Mouse (Mus musculus) ES-E14 (cell line): ENCODE measurements around the gene Bsn.

ENCODE experiments used
- CHD2 ChIP-seq: IDR thresholded peaks from 2 replicates; pipeline ENCODE4 v1.6.1; 2014; ENCODE audit warnings: mild to moderate bottlenecking, low read depth, low read length, inconsistent platforms
- HCFC1 ChIP-seq: IDR thresholded peaks from 2 replicates; pipeline ENCODE4 v1.6.1; 2012; ENCODE audit warnings: low read length, inconsistent platforms, borderline replicate concordance; ENCODE audit not compliant: insufficient read depth
- MAFK ChIP-seq: IDR thresholded peaks from 2 replicates; pipeline ENCODE4 v1.6.1; 2014; ENCODE audit warnings: mild to moderate bottlenecking, low read depth, low read length, inconsistent platforms; ENCODE audit not compliant: insufficient read depth
- ZC3H11A ChIP-seq: IDR thresholded peaks from 2 replicates; pipeline ENCODE4 v1.6.1; 2012; ENCODE audit warnings: low read depth, mild to moderate bottlenecking, inconsistent platforms, low read length, borderline replicate concordance
- ZNF384 ChIP-seq: IDR thresholded peaks from 2 replicates; pipeline ENCODE4 v1.6.1; 2012; ENCODE audit warnings: low read depth, low read length, inconsistent platforms

DNA sequence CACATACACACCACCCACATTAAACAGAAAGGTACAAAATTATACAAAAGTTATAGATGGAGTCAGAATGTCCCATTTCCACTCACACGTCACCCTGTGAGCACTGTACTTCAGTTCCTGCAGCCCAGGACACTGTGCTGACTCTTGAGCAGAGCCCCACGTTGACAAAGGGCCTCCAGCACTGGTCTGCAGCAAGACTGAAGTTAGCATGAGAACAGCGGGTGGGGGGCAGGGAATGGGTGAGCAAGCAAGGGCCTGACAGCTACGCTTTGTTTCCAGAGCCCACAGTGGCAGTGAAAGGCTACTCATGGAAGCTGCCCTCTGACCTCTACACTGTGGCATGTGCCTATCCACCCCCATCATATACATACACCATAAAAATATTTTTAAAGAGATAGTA is 40.4 kb downstream of the Bsn start:
- TF ChIP-seq HCFC1 = no peak
- TF ChIP-seq ZC3H11A = no peak
- no peak for TF ChIP-seq MAFK
- TF ChIP-seq ZNF384 = no peak
- no peak for TF ChIP-seq CHD2
